Mouse (Mus musculus): ENCODE results near the gene Ttn.

GRCm38 (mm10) chr2:76977650-76978049, 4.7 kb downstream of the Ttn start:
- TF ChIP-seq TAL1 (IDR thresholded peaks at IDR 0.05; ENCODE audit: low read length) (no peak), USF2 (IDR thresholded peaks at IDR 0.05; ENCODE audit: borderline replicate concordance in 1 of 2, insufficient read depth in 1 of 2, low read depth in 1 of 2, low read length in 2 of 2) (no peak), POLR2AphosphoS2 (IDR thresholded peaks at IDR 0.05; ENCODE audit: low read length) (no peak), TCF12 (IDR thresholded peaks at IDR 0.05; ENCODE audit: low read depth, low read length) (no peak), USF1 (IDR thresholded peaks at IDR 0.05; ENCODE audit: low read depth, low read length) (no peak), MAX (IDR thresholded peaks at IDR 0.05; ENCODE audit: low read length) (no peak), POLR2A (IDR thresholded peaks at IDR 0.05; ENCODE audit: control insufficient read depth in 1 of 2, insufficient read depth in 1 of 2, low read depth in 1 of 2, low read length in 2 of 2, poor library complexity in 1 of 2) (no peak), CTCF (IDR thresholded peaks at IDR 0.05 in 2 of 3, conservative IDR thresholded peaks at IDR 0.05 in 1 of 3; ENCODE audit: control insufficient read depth in 1 of 3, insufficient read depth in 1 of 3, low read depth in 2 of 3, low read length in 3 of 3, poor library complexity in 1 of 3, severe bottlenecking in 1 of 3) (no peak), ETS1 (IDR thresholded peaks at IDR 0.05; ENCODE audit: low read depth, low read length) (no peak), E2F4 (IDR thresholded peaks at IDR 0.05; ENCODE audit: borderline replicate concordance, low read depth, low read length) (no peak), MAFK (IDR thresholded peaks at IDR 0.05; ENCODE audit: borderline replicate concordance, low read depth, low read length) (no peak), KAT2A (conservative IDR thresholded peaks at IDR 0.05; ENCODE audit: low read depth, low read length) (no peak), JUND (IDR thresholded peaks at IDR 0.05; ENCODE audit: low read depth, low read length) (no peak), MEF2A (IDR thresholded peaks at IDR 0.05; ENCODE audit: extremely low read depth, insufficient replicate concordance, low read depth, low read length, poor library complexity, severe bottlenecking) (no peak)

Measured in MEL (cell line).